Comparison of ENCODE assay signal across 19 mouse cellular contexts in genomic region chr1:51125671-51126424, GRCm38 (mm10).
DNase-seq lines count a peak whose midpoint lies in the region; ATAC-seq and TF ChIP-seq lines count a peak whose summit lies in the region.
"Had no signal": no experiment of that assay in that cellular context is flagged by ENCODE, and none has a peak within 500 bp of the region (broad histone marks: within the 10 kb centered on the region; RNA-seq: fewer than 3 reads in every experiment).

No protein-coding gene starts in this region.

- H3K36me3 ChIP-seq in forebrain, embryonic 13.5 days (ENCODE audit: poor library complexity, severe bottlenecking), result no peaks in the 10 kb centered on the region
- H3K36me3 ChIP-seq in forebrain, embryonic 12.5 days (replicated peaks), result no peaks in the 10 kb centered on the region
- no peaks in the 10 kb centered on the region for H3K36me3 ChIP-seq in C2C12 (ENCODE audit: control insufficient read depth, insufficient read depth)
- no peaks in the 10 kb centered on the region for H3K36me3 ChIP-seq in forebrain, embryonic 15.5 days
- H3K36me3 ChIP-seq in neural tube, embryonic 12.5 days, result no peaks in the 10 kb centered on the region
- H3K36me3 ChIP-seq in liver, postnatal 0 days (replicated peaks; ENCODE audit: insufficient read depth, low read length), result no peaks in the 10 kb centered on the region
- H3K36me3 ChIP-seq: G1E; liver, embryonic 15.5 days had no signal

- no peak overlapping the region for H3K4me3 ChIP-seq in forebrain, embryonic 13.5 days
- H3K4me3 ChIP-seq in forebrain, embryonic 12.5 days (replicated peaks), result no peak overlapping the region
- H3K4me3 ChIP-seq in C2C12 (ENCODE audit: insufficient read depth, poor library complexity, severe bottlenecking), result no peak overlapping the region
- H3K4me3 ChIP-seq in forebrain, embryonic 15.5 days, result no peak overlapping the region
- H3K4me3 ChIP-seq in neural tube, embryonic 12.5 days, result no peak overlapping the region
- H3K4me3 ChIP-seq in liver, postnatal 0 days (ENCODE audit: low read depth, low read length), result no peak overlapping the region
- H3K4me3 ChIP-seq: gastrocnemius, adult 2 months; liver, embryonic 15.5 days had no signal

- peaks cover 12% of the 10 kb centered on the region; the same call in 1 of the 2 replicates for H3K4me1 ChIP-seq in forebrain, embryonic 13.5 days
- H3K4me1 ChIP-seq in forebrain, embryonic 12.5 days, result peaks cover 8% of the 10 kb centered on the region; the same call in 1 of the 2 replicates
- peaks cover 16% of the 10 kb centered on the region for H3K4me1 ChIP-seq in forebrain, embryonic 15.5 days
- H3K4me1 ChIP-seq in neural tube, embryonic 12.5 days, result no peaks in the 10 kb centered on the region
- no peaks in the 10 kb centered on the region for H3K4me1 ChIP-seq in liver, postnatal 0 days (ENCODE audit: insufficient read depth)
- H3K4me1 ChIP-seq: liver, embryonic 15.5 days had no signal

- no peak for TF ChIP-seq CTCF in C2C12 (IDR thresholded peaks at IDR 0.05; ENCODE audit: control insufficient read depth, insufficient read depth, insufficient read length)
- TF ChIP-seq CTCF in liver, postnatal 0 days (IDR thresholded peaks at IDR 0.05; ENCODE audit: low read depth), result no peak

- peak; percentile 80 for ATAC-seq in forebrain, embryonic 13.5 days
- no peak for ATAC-seq in forebrain, embryonic 12.5 days (ENCODE audit: low FRiP score)
- peak; percentile 88 for ATAC-seq in forebrain, embryonic 15.5 days (replicated peaks)
- peak; percentile 66; the same call in 1 of the 2 replicates for ATAC-seq in neural tube, embryonic 12.5 days (ENCODE audit: low FRiP score, low read depth)
- no peak for ATAC-seq in liver, postnatal 0 days

- H3ac ChIP-seq in C2C12 (ENCODE audit: control insufficient read depth, insufficient read length, low read depth), result no peak overlapping the region

- 39% methylated on average over 10 of the region's 10 CpGs for WGBS in forebrain, embryonic 13.5 days
- WGBS in forebrain, embryonic 12.5 days, result 50% methylated on average over 10 of the region's 10 CpGs
- 17% methylated on average over 10 of the region's 10 CpGs for whole genome bisulfite sequencing in forebrain, embryonic 15.5 days
- 57% methylated on average over 10 of the region's 10 CpGs for WGBS in neural tube, embryonic 12.5 days
- WGBS in liver, postnatal 0 days (ENCODE audit: insufficient replicate concordance), result 72% methylated on average over 10 of the region's 10 CpGs

- H3K9ac ChIP-seq in forebrain, embryonic 13.5 days, result no peak overlapping the region
- H3K9ac ChIP-seq in forebrain, embryonic 12.5 days, result no peak overlapping the region
- H3K9ac ChIP-seq in forebrain, embryonic 15.5 days (replicated peaks), result no peak overlapping the region
- H3K9ac ChIP-seq in neural tube, embryonic 12.5 days, result no peak overlapping the region
- no peak overlapping the region for H3K9ac ChIP-seq in liver, postnatal 0 days (replicated peaks)
- H3K9ac ChIP-seq: liver, embryonic 15.5 days had no signal

- H3K79me3 ChIP-seq in C2C12 (ENCODE audit: low read depth), result no peaks in the 10 kb centered on the region

- H3K79me2 ChIP-seq in C2C12 (ENCODE audit: control insufficient read depth, insufficient read depth), result no peaks in the 10 kb centered on the region

- H3K27ac ChIP-seq in forebrain, embryonic 13.5 days, result no peak overlapping the region
- no peak overlapping the region for H3K27ac ChIP-seq in forebrain, embryonic 12.5 days
- H3K27ac ChIP-seq in forebrain, embryonic 15.5 days (replicated peaks), result peak overlapping the region; percentile 45; the same call in 1 of the 2 replicates
- H3K27ac ChIP-seq in neural tube, embryonic 12.5 days, result no peak overlapping the region
- no peak overlapping the region for H3K27ac ChIP-seq in liver, postnatal 0 days (ENCODE audit: low read depth)
- H3K27ac ChIP-seq: gastrocnemius, adult 2 months; liver, embryonic 15.5 days had no signal

- H3K9me3 ChIP-seq in forebrain, embryonic 13.5 days (replicated peaks), result no peaks in the 10 kb centered on the region
- no peaks in the 10 kb centered on the region for H3K9me3 ChIP-seq in forebrain, embryonic 12.5 days
- no peaks in the 10 kb centered on the region for H3K9me3 ChIP-seq in forebrain, embryonic 15.5 days
- no peaks in the 10 kb centered on the region for H3K9me3 ChIP-seq in neural tube, embryonic 12.5 days
- no peaks in the 10 kb centered on the region for H3K9me3 ChIP-seq in liver, postnatal 0 days (ENCODE audit: low read length)
- H3K9me3 ChIP-seq: G1E; liver, embryonic 15.5 days had no signal

- H3K27me3 ChIP-seq in forebrain, embryonic 13.5 days, result no peaks in the 10 kb centered on the region
- H3K27me3 ChIP-seq in forebrain, embryonic 12.5 days, result no peaks in the 10 kb centered on the region
- H3K27me3 ChIP-seq in C2C12 (ENCODE audit: control insufficient read depth, insufficient read depth, insufficient read length), result no peaks in the 10 kb centered on the region
- H3K27me3 ChIP-seq in forebrain, embryonic 15.5 days, result no peaks in the 10 kb centered on the region
- H3K27me3 ChIP-seq in neural tube, embryonic 12.5 days (replicated peaks), result no peaks in the 10 kb centered on the region
- H3K27me3 ChIP-seq in liver, postnatal 0 days (ENCODE audit: insufficient read depth, low read length), result no peaks in the 10 kb centered on the region
- H3K27me3 ChIP-seq: liver, embryonic 15.5 days had no signal

- TF ChIP-seq EP300 in liver, postnatal 0 days (IDR thresholded peaks at IDR 0.05; ENCODE audit: low read depth), result no peak

- no peak overlapping the region; the same call in 1 of the 2 replicates for H3K4me2 ChIP-seq in forebrain, embryonic 13.5 days
- no peak overlapping the region for H3K4me2 ChIP-seq in forebrain, embryonic 12.5 days
- no peak overlapping the region; the same call in 1 of the 2 replicates for H3K4me2 ChIP-seq in forebrain, embryonic 15.5 days (replicated peaks)
- H3K4me2 ChIP-seq in neural tube, embryonic 12.5 days (replicated peaks), result no peak overlapping the region
- no peak overlapping the region for H3K4me2 ChIP-seq in liver, postnatal 0 days (ENCODE audit: low read depth, low read length)
- H3K4me2 ChIP-seq: heart, embryonic 11.5 days; liver, embryonic 15.5 days had no signal

- DNase-seq in liver, postnatal 0 days, result no peak
- no peak for DNase-seq in heart, adult 11 months
- DNase-seq in spleen, postnatal 4 days (ENCODE audit: low spot score in 2 of 2), result no peak
- DNase-seq: cerebellum, adult 11 months; gastrocnemius, adult 2 months; heart, postnatal 36 days; kidney, adult 18-20 months; kidney, postnatal 36 days; layer of hippocampus, postnatal 36 days; lung, postnatal 4 days; thymus, postnatal 25 days had no signal

TF ChIP-seq in C2C12, 6 proteins besides CTCF, POLR2A, EP300 and RAD21:
- TF ChIP-seq CEBPB (IDR thresholded peaks at IDR 0.05; ENCODE audit: low read depth) (no peak), MYOG (IDR thresholded peaks at IDR 0.05; ENCODE audit: control insufficient read depth, extremely low read depth, insufficient read length) (no peak), MYOD1 (IDR thresholded peaks at IDR 0.05; ENCODE audit: control insufficient read depth, insufficient read length, low read depth) (no peak), FOSL1 (IDR thresholded peaks at IDR 0.05; ENCODE audit: insufficient read depth, low read length, poor library complexity, severe bottlenecking) (no peak), USF1 (IDR thresholded peaks at IDR 0.05; ENCODE audit: low read depth) (peak; percentile 43), MAX (IDR thresholded peaks at IDR 0.05) (peak; percentile 86)

Comparison
In these comparisons a context has a peak if more than half of its experiments do, and no peak if none do; other contexts are left out.
1. ATAC-seq: peak in forebrain, embryonic 13.5 days (single experiment), forebrain, embryonic 15.5 days (single experiment) and neural tube, embryonic 12.5 days (single experiment); none in forebrain, embryonic 12.5 days (single experiment) and liver, postnatal 0 days (single experiment).